Mouse (Mus musculus): ENCODE measurements around the gene C530008M17Rik. TPM values are rescaled to one million over a fixed set of nuclear protein-coding genes. Genes with fewer than 3 reads are reported as not detected.

The C530008M17Rik gene
- polyA plus RNA-seq (2012; ENCODE audit: insufficient read depth, low replicate concordance): 39.8 and 42.0 TPM in 2 replicates

- H3K36me3 ChIP-seq (replicated peaks; ENCODE audit: low read length): peaks cover 18% of the 10 kb centered on the region
- no peaks in the 10 kb centered on the region for H3K9me3 ChIP-seq
- peaks cover 2% of the 10 kb centered on the region for H3K27me3 ChIP-seq (replicated peaks)
- H3K4me1 ChIP-seq: peaks cover 74% of the 10 kb centered on the region
- TF ChIP-seq GATA1 (IDR thresholded peaks at IDR 0.05; ENCODE audit: borderline replicate concordance, low read length) (no peak), FLI1 (IDR thresholded peaks at IDR 0.05; ENCODE audit: low read length) (no peak)
- H3K4me3 ChIP-seq (replicated peaks): peak within 1 kb of the TSS; percentile 96
Observed at GRCm38 (mm10) chr5:76656212-76656611, at the start of gene C530008M17Rik. TSS of gene C530008M17Rik (plus strand) at chr5:76656512.

DNA sequence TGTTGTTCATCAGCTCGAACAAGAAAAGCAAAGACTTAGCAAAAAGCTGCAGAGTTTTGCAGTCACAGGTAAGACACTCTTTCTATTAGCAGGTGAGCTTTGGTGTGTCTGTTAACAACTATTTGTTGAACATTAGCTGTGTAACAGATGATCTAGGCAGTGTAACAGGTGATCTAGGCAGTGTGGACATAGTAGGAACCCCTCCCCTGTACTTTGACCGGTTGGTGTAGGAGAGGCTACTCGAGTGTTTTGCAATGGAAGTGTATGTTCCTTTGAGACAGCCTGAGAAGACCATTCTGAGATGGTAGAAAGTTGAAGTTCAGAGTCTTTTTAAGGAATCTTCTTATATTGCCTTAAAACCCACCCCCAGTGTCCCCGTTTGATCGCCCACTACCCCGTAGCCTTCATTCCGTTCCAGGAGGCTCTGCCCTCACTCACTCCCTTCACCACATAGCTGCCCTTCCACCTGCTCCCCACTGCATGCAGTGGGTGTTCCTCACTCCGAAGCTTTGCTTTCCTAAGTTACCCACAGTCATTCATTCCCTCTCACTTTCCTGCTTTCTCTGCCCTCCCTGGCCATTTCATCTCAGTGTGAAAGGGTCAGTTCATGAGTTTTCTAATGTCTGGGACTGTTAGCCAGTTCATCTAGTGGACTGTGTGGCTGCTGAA lies 46.5 kb upstream of the C530008M17Rik start:
- H3K36me3 ChIP-seq (replicated peaks; ENCODE audit: low read length): peaks cover 95% of the 10 kb centered on the region
- peaks cover 10% of the 10 kb centered on the region; the same call in 1 of the 2 replicates for H3K9me3 ChIP-seq
- no peak overlapping the region for H3K4me3 ChIP-seq (replicated peaks)
- peaks cover 29% of the 10 kb centered on the region for H3K4me1 ChIP-seq
- TF ChIP-seq FLI1 (IDR thresholded peaks at IDR 0.05; ENCODE audit: low read length) (no peak), GATA1 (IDR thresholded peaks at IDR 0.05; ENCODE audit: borderline replicate concordance, low read length) (no peak)
- H3K27me3 ChIP-seq (replicated peaks): no peaks in the 10 kb centered on the region

- Histone ChIP-seq H3K27me3 (replicated peaks) (no peaks in the 10 kb centered on the region), H3K36me3 (replicated peaks; ENCODE audit: low read length) (peaks cover 93% of the 10 kb centered on the region), H3K4me3 (replicated peaks) (no peak overlapping the region), H3K4me1 (peaks cover 29% of the 10 kb centered on the region), H3K9me3 (peaks cover 10% of the 10 kb centered on the region; the same call in 1 of the 2 replicates)
- TF ChIP-seq FLI1 (IDR thresholded peaks at IDR 0.05; ENCODE audit: low read length) (no peak), GATA1 (IDR thresholded peaks at IDR 0.05; ENCODE audit: borderline replicate concordance, low read length) (no peak)
Observed at GRCm38 (mm10) chr5:76612867-76613499, 43.3 kb upstream of the C530008M17Rik start.

DNA sequence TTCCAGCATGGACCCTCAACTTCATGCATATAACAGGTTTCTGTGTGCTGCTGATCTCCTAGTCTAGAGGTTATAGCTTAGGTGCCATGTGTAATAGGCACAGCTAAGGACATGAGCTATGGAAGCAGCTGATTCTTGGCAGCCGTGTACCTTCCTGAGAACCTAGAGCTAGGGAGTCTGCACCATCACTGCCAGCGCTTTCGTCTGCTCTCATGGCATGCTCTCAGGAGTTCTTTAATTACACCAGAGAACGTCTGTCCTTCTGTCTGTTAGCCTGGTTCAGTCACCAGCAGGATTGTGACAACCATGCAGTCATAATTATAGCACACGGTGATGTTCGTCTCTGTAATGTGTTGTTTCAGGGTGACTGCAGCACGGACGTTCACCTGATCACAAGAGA lies 41.0 kb upstream of the C530008M17Rik start:
- Histone ChIP-seq H3K36me3 (replicated peaks; ENCODE audit: low read length) (peaks cover 91% of the 10 kb centered on the region), H3K9me3 (0 out of 2 replicates have a peak, but pooled peaks cover 8% of the 10 kb centered on the region), H3K27me3 (replicated peaks) (no peaks in the 10 kb centered on the region), H3K4me3 (replicated peaks) (no peak overlapping the region), H3K4me1 (peaks cover 39% of the 10 kb centered on the region)
- no peak for TF ChIP-seq FLI1 (IDR thresholded peaks at IDR 0.05; ENCODE audit: low read length)
- no peak for TF ChIP-seq GATA1 (IDR thresholded peaks at IDR 0.05; ENCODE audit: borderline replicate concordance, low read length)

GRCm38 (mm10) chr5:76616196-76616747 lies 40.0 kb upstream of the C530008M17Rik start:
- Histone ChIP-seq H3K4me1 (peaks cover 39% of the 10 kb centered on the region), H3K27me3 (replicated peaks) (no peaks in the 10 kb centered on the region), H3K4me3 (replicated peaks) (no peak overlapping the region), H3K36me3 (replicated peaks; ENCODE audit: low read length) (peaks cover 92% of the 10 kb centered on the region), H3K9me3 (0 out of 2 replicates have a peak, but pooled peaks cover 8% of the 10 kb centered on the region)
- TF ChIP-seq FLI1 (IDR thresholded peaks at IDR 0.05; ENCODE audit: low read length) (no peak), GATA1 (IDR thresholded peaks at IDR 0.05; ENCODE audit: borderline replicate concordance, low read length) (no peak)

DNA sequence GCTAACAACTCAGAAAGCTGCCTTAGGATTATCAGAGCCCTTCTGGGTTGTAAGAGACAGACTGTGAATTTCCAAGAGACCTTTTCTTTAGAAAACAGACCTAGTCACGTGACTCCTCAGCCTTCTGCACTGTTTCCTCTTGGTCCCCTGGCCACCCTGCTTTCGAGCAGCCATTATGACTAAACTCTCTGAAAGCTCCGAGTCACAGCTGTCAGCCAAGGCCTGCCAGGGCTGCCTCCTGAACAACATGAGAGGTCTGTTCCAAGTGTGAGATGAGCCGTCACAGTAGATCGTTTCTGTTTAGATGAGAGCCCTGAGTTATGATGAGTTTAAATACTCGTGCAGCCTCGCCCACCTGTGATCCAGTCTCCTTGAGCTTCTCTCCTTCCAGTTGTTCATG lies 37.6 kb upstream of the C530008M17Rik start:
- Histone ChIP-seq H3K27me3 (replicated peaks) (no peaks in the 10 kb centered on the region), H3K9me3 (0 out of 2 replicates have a peak, but pooled peaks cover 8% of the 10 kb centered on the region), H3K4me3 (replicated peaks) (peak overlapping the region; percentile 6), H3K4me1 (peaks cover 32% of the 10 kb centered on the region), H3K36me3 (replicated peaks; ENCODE audit: low read length) (peaks cover 93% of the 10 kb centered on the region)
- TF ChIP-seq GATA1 (IDR thresholded peaks at IDR 0.05; ENCODE audit: borderline replicate concordance, low read length) (no peak), FLI1 (IDR thresholded peaks at IDR 0.05; ENCODE audit: low read length) (no peak)

- H3K36me3 ChIP-seq (replicated peaks; ENCODE audit: low read length): peaks cover 85% of the 10 kb centered on the region
Observed at GRCm38 (mm10) chr5:76623759-76624158, 32.6 kb upstream of the C530008M17Rik start.

DNA sequence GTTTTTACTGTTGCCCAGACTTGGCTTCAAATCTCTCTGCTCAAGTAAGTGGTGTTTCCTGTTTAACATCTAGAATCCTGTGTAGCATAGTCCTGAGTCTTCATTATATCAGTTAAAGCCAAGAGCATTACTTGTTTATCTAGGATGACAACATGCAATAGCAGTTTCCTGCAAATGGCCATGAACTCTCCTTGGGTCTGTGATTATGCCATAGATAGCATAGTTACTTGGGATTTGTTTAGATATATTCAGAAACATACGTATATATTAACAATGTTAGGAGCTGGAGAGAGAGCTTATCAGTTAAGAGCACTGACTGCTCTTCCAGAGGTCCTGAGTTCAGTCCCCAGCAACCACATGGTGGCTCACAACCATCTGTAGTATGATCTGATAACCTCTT lies 28.5 kb upstream of the C530008M17Rik start:
- peaks cover 80% of the 10 kb centered on the region for H3K36me3 ChIP-seq (replicated peaks; ENCODE audit: low read length)
- no peaks in the 10 kb centered on the region for H3K27me3 ChIP-seq (replicated peaks)
- TF ChIP-seq GATA1 (IDR thresholded peaks at IDR 0.05; ENCODE audit: borderline replicate concordance, low read length): no peak
- no peak for TF ChIP-seq FLI1 (IDR thresholded peaks at IDR 0.05; ENCODE audit: low read length)
- H3K4me3 ChIP-seq (replicated peaks): no peak overlapping the region
- peaks cover 68% of the 10 kb centered on the region for H3K4me1 ChIP-seq
- H3K9me3 ChIP-seq: no peaks in the 10 kb centered on the region

More at GRCm38 (mm10) chr5:76623759-76624158, 32.6 kb upstream of the C530008M17Rik start:
- H3K9me3 ChIP-seq: no peaks in the 10 kb centered on the region
- peaks cover 56% of the 10 kb centered on the region for H3K4me1 ChIP-seq
- no peaks in the 10 kb centered on the region for H3K27me3 ChIP-seq (replicated peaks)
- H3K4me3 ChIP-seq (replicated peaks): no peak overlapping the region
- TF ChIP-seq GATA1 (IDR thresholded peaks at IDR 0.05; ENCODE audit: borderline replicate concordance, low read length) (no peak), FLI1 (IDR thresholded peaks at IDR 0.05; ENCODE audit: low read length) (no peak)

- no peak overlapping the region for H3K4me3 ChIP-seq (replicated peaks)
- TF ChIP-seq GATA1 (IDR thresholded peaks at IDR 0.05; ENCODE audit: borderline replicate concordance, low read length) (no peak), FLI1 (IDR thresholded peaks at IDR 0.05; ENCODE audit: low read length) (no peak)
- peaks cover 90% of the 10 kb centered on the region for H3K36me3 ChIP-seq (replicated peaks; ENCODE audit: low read length)
- no peaks in the 10 kb centered on the region for H3K27me3 ChIP-seq (replicated peaks)
- peaks cover 59% of the 10 kb centered on the region for H3K4me1 ChIP-seq
- peaks cover 3% of the 10 kb centered on the region; the same call in 1 of the 2 replicates for H3K9me3 ChIP-seq
Observed at GRCm38 (mm10) chr5:76634012-76634411, 22.3 kb upstream of the C530008M17Rik start.
